Mouse (Mus musculus): ENCODE measurements around the gene Dip2b.

Gene Dip2b

DNA sequence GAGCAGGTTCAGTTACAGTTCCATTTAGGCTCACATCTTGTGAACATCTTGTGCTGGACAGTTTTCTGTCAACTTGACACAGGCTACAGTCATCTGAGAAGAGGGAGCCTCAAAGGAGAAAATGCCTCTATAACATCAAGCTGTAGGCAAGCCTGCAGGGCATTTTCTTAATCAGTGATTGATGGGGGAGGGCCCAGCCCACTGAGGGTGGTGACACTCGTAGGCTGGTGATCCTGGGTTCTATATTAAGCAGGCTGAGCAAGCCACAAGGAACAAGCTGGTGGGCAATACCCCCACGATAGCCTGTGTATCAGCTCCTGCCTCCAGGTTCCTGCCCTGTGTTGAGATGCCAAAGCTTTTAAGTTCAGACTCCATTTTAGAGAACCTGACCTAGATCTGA, 230.5 kb downstream of the Dip2b start:
- DNase-seq = no peak

Data from lung, postnatal 14 days (tissue).